Mouse (Mus musculus): ENCODE results near the gene Gm28047.

- TF ChIP-seq CTCF (IDR thresholded peaks at IDR 0.05; ENCODE audit: low read depth) (no peak), EP300 (IDR thresholded peaks at IDR 0.05; ENCODE audit: low read depth) (no peak)
Measured at GRCm38 (mm10) chr15:102635817-102636216, 10.9 kb upstream of the Gm28047 start.
